20 mouse cellular contexts compared by ENCODE assay signal in genomic region chr12:36126049-36126448, GRCm38 (mm10).
"Had no signal": no experiment of that assay in that cellular context is flagged by ENCODE, and none has a peak within 500 bp of the region (broad histone marks: within the 10 kb centered on the region; RNA-seq: fewer than 3 reads in every experiment).

No protein-coding gene starts in this region.

- H3K4me1 ChIP-seq: limb, embryonic 12.5 days; limb, embryonic 15.5 days; liver, embryonic 12.5 days; liver, embryonic 15.5 days; lung, embryonic 15.5 days; midbrain, embryonic 10.5 days; midbrain, embryonic 13.5 days; stomach, embryonic 15.5 days had no signal

- ATAC-seq: inflammation-experienced regulatory T-cells, adult 6 months; intestine, embryonic 16.5 days; liver, embryonic 12.5 days; midbrain, embryonic 16.5 days had no signal

- H3K27ac ChIP-seq: left cerebral cortex, adult 2 months; limb, embryonic 12.5 days; limb, embryonic 15.5 days; liver, embryonic 12.5 days; liver, embryonic 15.5 days; lung, embryonic 15.5 days; midbrain, embryonic 10.5 days; midbrain, embryonic 13.5 days; stomach, embryonic 15.5 days had no signal

- H3K4me3 ChIP-seq: left cerebral cortex, adult 2 months; limb, embryonic 12.5 days; limb, embryonic 15.5 days; liver, embryonic 12.5 days; liver, embryonic 15.5 days; lung, embryonic 15.5 days; megakaryocyte, embryonic 14.5 days; midbrain, embryonic 10.5 days; midbrain, embryonic 13.5 days; myocyte; stomach, embryonic 15.5 days had no signal

- H3K27me3 ChIP-seq: limb, embryonic 12.5 days; limb, embryonic 15.5 days; liver, embryonic 12.5 days; liver, embryonic 15.5 days; lung, embryonic 15.5 days; megakaryocyte, embryonic 14.5 days; midbrain, embryonic 13.5 days; stomach, embryonic 15.5 days had no signal

- H3K9ac ChIP-seq: limb, embryonic 12.5 days; limb, embryonic 15.5 days; liver, embryonic 12.5 days; liver, embryonic 15.5 days; lung, embryonic 15.5 days; midbrain, embryonic 13.5 days; stomach, embryonic 15.5 days had no signal

- H3K4me2 ChIP-seq: limb, embryonic 12.5 days; limb, embryonic 15.5 days; liver, embryonic 12.5 days; liver, embryonic 15.5 days; lung, embryonic 15.5 days; midbrain, embryonic 13.5 days; stomach, embryonic 15.5 days had no signal

- DNase-seq: layer of hippocampus, postnatal 36 days; left cerebral cortex, postnatal 4 days; lung, adult 18-20 months; lung, postnatal 10 days; lung, postnatal 36 days; thymus, postnatal 25 days had no signal

- H3K9me3 ChIP-seq: limb, embryonic 12.5 days; limb, embryonic 15.5 days; liver, embryonic 12.5 days; liver, embryonic 15.5 days; lung, embryonic 15.5 days; midbrain, embryonic 10.5 days; midbrain, embryonic 13.5 days; stomach, embryonic 15.5 days had no signal
